Comparison of ENCODE assay signal across 8 mouse cellular contexts in genomic region chr4:45549514-45549913, GRCm38 (mm10). TPM values are rescaled to one million over a fixed set of nuclear protein-coding genes. Genes with fewer than 3 reads are reported as not detected.
DNase-seq lines count a peak whose midpoint lies in the region; ATAC-seq and TF ChIP-seq lines count a peak whose summit lies in the region.

No protein-coding gene starts in this region.

- WGBS in kidney, adult 2 months: 32% methylated on average over 5 of the region's 5 CpGs
- 53% methylated on average over 5 of the region's 5 CpGs for WGBS in small intestine, adult 2 months

- no peak overlapping the region for H3K27ac ChIP-seq in kidney, adult 2 months (ENCODE audit: insufficient read depth, low read depth, low read length)
- no peak overlapping the region for H3K27ac ChIP-seq in small intestine, adult 2 months (ENCODE audit: insufficient read depth, low read depth, low read length)

- no peaks in the 10 kb centered on the region for H3K27me3 ChIP-seq in kidney, adult 2 months (replicated peaks; ENCODE audit: control insufficient read depth, insufficient read depth, low read length)
- H3K27me3 ChIP-seq in small intestine, adult 2 months (ENCODE audit: control insufficient read depth, insufficient read depth, low read length): no peaks in the 10 kb centered on the region

- no peaks in the 10 kb centered on the region for H3K4me1 ChIP-seq in kidney, adult 2 months (ENCODE audit: control insufficient read depth, insufficient read depth, low read length)
- no peaks in the 10 kb centered on the region for H3K4me1 ChIP-seq in small intestine, adult 2 months (ENCODE audit: control insufficient read depth, insufficient read depth, insufficient read length, low read length)

- no peak overlapping the region for H3K4me3 ChIP-seq in kidney, adult 2 months (ENCODE audit: insufficient read depth, low read depth, low read length)
- no peak overlapping the region for H3K4me3 ChIP-seq in small intestine, adult 2 months (ENCODE audit: low read depth, low read length)

- TF ChIP-seq POLR2A in kidney, adult 2 months (IDR thresholded peaks at IDR 0.05; ENCODE audit: low read depth, low read length): no peak
- TF ChIP-seq POLR2A in small intestine, adult 2 months (IDR thresholded peaks at IDR 0.05; ENCODE audit: low read depth, low read length): no peak

- no peak for ATAC-seq in cerebellum, adult (ENCODE audit: insufficient number of reproducible peaks, low FRiP score, low TSS enrichment)

- DNase-seq in heart, adult 11 months: peak; percentile 90
- no peak for DNase-seq in heart, postnatal 25 days (ENCODE audit: low spot score)
- peak; percentile 18 for DNase-seq in thymus, postnatal 14 days
- no peak for DNase-seq in thymus, adult 18-20 months
- DNase-seq in kidney, adult 2 months: peak; percentile 66
- DNase-seq in left cerebral cortex, adult 18-20 months (ENCODE audit: low spot score in 2 of 2): no peak

- intact Hi-C loops in heart, postnatal 25 days (cut with DNase I): loop anchor here (5.0 kb wide), 2 partner anchors 63 to 218 kb away; no protein-coding TSS in a partner anchor

- no peaks in the 10 kb centered on the region for H3K36me3 ChIP-seq in kidney, adult 2 months (ENCODE audit: control insufficient read depth, insufficient read depth, low read length)
- H3K36me3 ChIP-seq in small intestine, adult 2 months (ENCODE audit: control insufficient read depth, insufficient read depth, low read length): no peaks in the 10 kb centered on the region

- TF ChIP-seq CTCF in kidney, adult 2 months (conservative IDR thresholded peaks at IDR 0.05; ENCODE audit: insufficient read depth, insufficient read length, low read depth, low read length): peak; percentile 79
- TF ChIP-seq CTCF in small intestine, adult 2 months (IDR thresholded peaks at IDR 0.05; ENCODE audit: extremely low read depth, insufficient read length, insufficient replicate concordance, low read depth, low read length): peak; percentile 57; the same call in 1 of the 2 replicates

RNA-seq across cellular contexts. Expression of gene Shb, which starts 17.2 kb away (rescaled TPM):
- 10 to 100 TPM; 34.9 to 37.7 TPM for total RNA-seq in heart, postnatal 25 days (2021)
- 57.1 and 59.4 TPM in 2 replicates for polyA plus RNA-seq in kidney, adult 2 months (2012; rRNA removed)
- 33.0 and 71.5 TPM in 2 replicates for polyA plus RNA-seq in small intestine, adult 2 months (2012; rRNA removed)
- total RNA-seq in left cerebral cortex, adult 18-20 months (2021): 10 to 100 TPM in 1 of 2 experiments, 1 to 10 TPM in 1; 8.3 to 12.9 TPM

Comparison
In these comparisons a context has a peak if more than half of its experiments do, and no peak if none do; other contexts are left out.
1. DNase-seq: peak in heart, adult 11 months (single experiment), thymus, postnatal 14 days (single experiment) and kidney, adult 2 months (single experiment); none in heart, postnatal 25 days (single experiment), thymus, adult 18-20 months (0 of 2) and left cerebral cortex, adult 18-20 months (0 of 2).